Mouse (Mus musculus) intestine, postnatal 0 days (tissue): ENCODE results near the gene Gucy2d. TPM values are rescaled to one million over a fixed set of nuclear protein-coding genes. Genes with fewer than 3 reads are reported as not detected.

Experiments
- ATAC-seq: fragments of 200-750 bp; cut with Nextera tagmentation; 2 replicates; pipeline ENCODE4 v1.8.0; 2017; ENCODE audit warnings: mild to moderate bottlenecking, moderate TSS enrichment, moderate library complexity
- H3K27ac ChIP-seq: fragments of 300-500 bp; sonication (generic); 2 replicates; pipeline ENCODE4 v1.5.1; 2014; ENCODE audit warnings: mild to moderate bottlenecking, low read depth, low read length, moderate library complexity
- H3K27me3 ChIP-seq: fragments of 300-500 bp; sonication (generic); replicated peaks from 2 replicates; pipeline ENCODE4 v1.6.1; 2014; ENCODE audit warnings: low read length, mixed read lengths; ENCODE audit not compliant: control insufficient read depth, insufficient read depth
- H3K36me3 ChIP-seq: fragments of 300-500 bp; sonication (generic); 2 replicates; pipeline ENCODE4 v1.6.1; 2014; ENCODE audit warnings: mild to moderate bottlenecking, moderate library complexity; ENCODE audit not compliant: control insufficient read depth, insufficient read depth
- H3K4me1 ChIP-seq: fragments of 300-500 bp; sonication (generic); replicated peaks from 2 replicates; pipeline ENCODE4 v1.6.1; 2014; ENCODE audit warnings: antibody characterized with exemption, low read length, mixed read lengths; ENCODE audit not compliant: control insufficient read depth, insufficient read depth
- H3K4me2 ChIP-seq: fragments of 300-500 bp; sonication (generic); replicated peaks from 2 replicates; pipeline ENCODE4 v1.6.1; 2014; ENCODE audit warnings: low read depth, mild to moderate bottlenecking, moderate library complexity
- H3K4me3 ChIP-seq: fragments of 300-500 bp; sonication (generic); 2 replicates; pipeline ENCODE4 v1.5.1; 2014; ENCODE audit warnings: low read depth, low read length
- H3K9ac ChIP-seq: fragments of 300-500 bp; sonication (generic); 2 replicates; pipeline ENCODE4 v1.6.1; 2014; ENCODE audit warnings: mild to moderate bottlenecking, low read depth, low read length
- H3K9me3 ChIP-seq: fragments of 300-500 bp; sonication (generic); 2 replicates; pipeline ENCODE4 v1.6.1; 2016; ENCODE audit warnings: mixed run types; ENCODE audit not compliant: control insufficient read depth
- CTCF ChIP-seq: sonication (generic); IDR thresholded peaks from 2 replicates; pipeline ENCODE4 v1.5.1; 2016; ENCODE audit warnings: low read depth, mild to moderate bottlenecking, control low read depth, antibody characterized with exemption, moderate library complexity
- WGBS: fragments of 180-500 bp; shearing (Covaris S2); extraction: QIAGEN DNeasy Blood & Tissue Kit; methylation state at CpG from one replicate; pipeline ENCODE4 v1.1.7; 2014; 5-methylcytosine and 5-hydroxymethylcytosine counted together
- polyA plus RNA-seq: library from polyadenylated mRNA; unstranded; fragments of >200 nt; fragmentation: Nextera tagmentation; extraction: Ambion mirVana; gene quantifications from 2 replicates; pipeline ENCODE4 v1.2.1, GENCODE M21; 2015

Gucy2d gene
- polyA plus RNA-seq, 1 experiment from 2014 or later = 4.5 TPM

- H3K4me3 ChIP-seq = peak overlapping the region; percentile 59
- WGBS = 56% methylated on average over 4 of the region's 4 CpGs
- H3K36me3 ChIP-seq = no peaks in the 10 kb centered on the region
- H3K27ac ChIP-seq = no peak overlapping the region
- peak overlapping the region; percentile 82 for H3K4me2 ChIP-seq
- no peaks in the 10 kb centered on the region; the same call in 1 of the 2 replicates for H3K4me1 ChIP-seq
- no peaks in the 10 kb centered on the region for H3K9me3 ChIP-seq
- peak overlapping the region; percentile 55 for H3K9ac ChIP-seq
- no peaks in the 10 kb centered on the region; the same call in 1 of the 2 replicates for H3K27me3 ChIP-seq
- no peak for ATAC-seq
- TF ChIP-seq CTCF = no peak
These were observed 50.1 kb downstream of the Gucy2d start for GRCm38 (mm10) chr7:98490328-98490727.

DNA sequence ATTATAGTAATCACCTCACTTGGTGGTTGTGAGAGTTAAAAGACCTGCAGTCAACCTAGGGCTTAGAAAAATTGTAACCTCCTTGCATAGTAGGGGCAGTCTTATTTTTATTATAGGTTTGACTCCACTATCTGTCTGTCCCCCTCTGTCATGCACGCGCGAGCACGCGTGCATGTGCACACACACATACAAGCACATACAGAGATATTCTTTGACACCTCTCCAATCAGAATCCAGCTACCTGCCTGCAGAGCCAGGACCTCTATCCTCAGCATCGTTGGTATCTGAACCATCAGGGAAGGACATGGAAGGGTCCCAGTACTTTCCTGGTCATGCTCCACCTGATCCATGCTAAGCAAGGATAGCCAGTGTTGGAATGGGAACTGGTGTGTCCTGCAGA lies 50.7 kb downstream of the Gucy2d start:
- no peak overlapping the region for H3K27ac ChIP-seq
- no peak for TF ChIP-seq CTCF
- H3K9me3 ChIP-seq = no peaks in the 10 kb centered on the region
- 86% methylated on average over 6 of the region's 6 CpGs for WGBS
- no peak overlapping the region for H3K9ac ChIP-seq
- no peaks in the 10 kb centered on the region; the same call in 1 of the 2 replicates for H3K4me1 ChIP-seq
- ATAC-seq = no peak
- H3K4me2 ChIP-seq = peak overlapping the region; percentile 82
- peak overlapping the region; percentile 59 for H3K4me3 ChIP-seq
- H3K36me3 ChIP-seq = no peaks in the 10 kb centered on the region
- H3K27me3 ChIP-seq = no peaks in the 10 kb centered on the region; the same call in 1 of the 2 replicates

DNA sequence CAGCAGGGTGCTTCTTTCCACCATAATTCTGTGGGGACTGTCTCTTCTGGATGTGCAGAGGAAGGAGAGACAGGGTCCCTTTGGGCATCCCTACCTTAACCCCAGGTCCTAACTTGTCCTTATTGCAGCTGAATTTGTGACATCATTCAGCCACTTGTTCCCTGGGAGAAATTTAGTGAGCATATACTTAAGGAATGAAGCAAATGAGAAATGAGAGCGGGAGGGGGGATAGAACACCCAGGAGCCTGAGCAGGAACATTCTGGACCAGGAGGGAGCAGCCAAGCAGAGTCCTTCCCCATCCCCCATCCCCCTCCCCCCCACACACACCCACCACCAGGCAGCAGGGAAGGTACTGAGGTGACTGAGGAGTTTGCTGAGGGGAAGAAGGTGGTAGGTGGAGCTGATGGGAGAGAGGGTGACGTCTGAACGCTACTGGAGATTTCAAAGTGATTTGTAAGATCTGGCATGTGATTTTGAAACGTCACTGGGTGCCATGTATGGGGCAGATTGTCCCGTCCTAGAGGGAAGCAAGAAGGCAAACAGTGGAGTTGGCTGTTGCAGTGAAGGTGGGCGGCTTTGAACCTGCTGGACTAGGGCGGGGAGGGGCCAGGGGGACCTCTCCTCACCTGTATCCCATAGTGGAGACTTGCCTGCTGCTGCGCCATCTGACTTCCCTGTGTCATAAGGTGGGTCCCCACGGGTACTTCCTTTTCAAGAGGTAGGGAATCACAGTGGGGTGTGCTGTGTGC lies 51.4 kb downstream of the Gucy2d start:
- no peak for ATAC-seq
- peak overlapping the region; percentile 59 for H3K4me3 ChIP-seq
- H3K4me2 ChIP-seq = peak overlapping the region; percentile 82
- H3K27me3 ChIP-seq = no peaks in the 10 kb centered on the region; the same call in 1 of the 2 replicates
- no peaks in the 10 kb centered on the region for H3K36me3 ChIP-seq
- H3K4me1 ChIP-seq = no peaks in the 10 kb centered on the region; the same call in 1 of the 2 replicates
- WGBS = 66% methylated on average over 9 of the region's 9 CpGs
- H3K27ac ChIP-seq = no peak overlapping the region
- no peaks in the 10 kb centered on the region for H3K9me3 ChIP-seq
- no peak overlapping the region for H3K9ac ChIP-seq
- TF ChIP-seq CTCF = no peak

- Histone ChIP-seq H3K36me3 (no peaks in the 10 kb centered on the region), H3K4me1 (no peaks in the 10 kb centered on the region; the same call in 1 of the 2 replicates), H3K4me3 (peak overlapping the region; percentile 20; the same call in 1 of the 2 replicates), H3K9me3 (no peaks in the 10 kb centered on the region), H3K4me2 (peak overlapping the region; percentile 82), H3K9ac (no peak overlapping the region), H3K27ac (no peak overlapping the region), H3K27me3 (no peaks in the 10 kb centered on the region; the same call in 1 of the 2 replicates)
- no peak for ATAC-seq
- 70% methylated on average over 5 of the region's 5 CpGs for WGBS
- no peak for TF ChIP-seq CTCF
These were observed 52.1 kb downstream of the Gucy2d start for GRCm38 (mm10) chr7:98492331-98492730.

DNA sequence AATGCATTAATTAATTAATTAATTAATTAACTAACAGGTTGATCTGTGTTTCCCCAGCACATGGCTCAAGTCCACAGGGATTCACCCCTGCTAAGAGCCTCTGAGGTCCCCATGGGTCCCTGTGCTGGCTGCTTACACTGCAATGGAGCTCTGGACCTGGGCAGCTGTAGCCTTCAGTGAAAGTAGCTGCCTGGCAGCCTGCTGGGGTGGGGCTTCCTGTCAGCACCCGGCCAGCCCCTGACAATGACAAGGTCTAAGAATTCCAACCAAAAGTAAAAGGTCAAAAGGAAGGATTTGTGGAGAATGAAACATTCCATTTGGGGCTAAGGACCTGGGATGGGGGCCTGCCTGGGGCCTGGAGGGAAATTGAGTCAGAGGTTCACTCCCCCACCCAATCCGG lies 53.1 kb downstream of the Gucy2d start:
- no peak for TF ChIP-seq CTCF
- peak overlapping the region; percentile 82; the same call in 1 of the 2 replicates for H3K4me2 ChIP-seq
- H3K27ac ChIP-seq = no peak overlapping the region
- no peak overlapping the region for H3K4me3 ChIP-seq
- H3K27me3 ChIP-seq = no peaks in the 10 kb centered on the region; the same call in 1 of the 2 replicates
- H3K9me3 ChIP-seq = no peaks in the 10 kb centered on the region
- no peak for ATAC-seq
- H3K9ac ChIP-seq = peak overlapping the region; percentile 22; the same call in 1 of the 2 replicates
- 51% methylated on average over 2 of the region's 2 CpGs for WGBS
- no peaks in the 10 kb centered on the region for H3K36me3 ChIP-seq
- no peaks in the 10 kb centered on the region; the same call in 1 of the 2 replicates for H3K4me1 ChIP-seq

DNA sequence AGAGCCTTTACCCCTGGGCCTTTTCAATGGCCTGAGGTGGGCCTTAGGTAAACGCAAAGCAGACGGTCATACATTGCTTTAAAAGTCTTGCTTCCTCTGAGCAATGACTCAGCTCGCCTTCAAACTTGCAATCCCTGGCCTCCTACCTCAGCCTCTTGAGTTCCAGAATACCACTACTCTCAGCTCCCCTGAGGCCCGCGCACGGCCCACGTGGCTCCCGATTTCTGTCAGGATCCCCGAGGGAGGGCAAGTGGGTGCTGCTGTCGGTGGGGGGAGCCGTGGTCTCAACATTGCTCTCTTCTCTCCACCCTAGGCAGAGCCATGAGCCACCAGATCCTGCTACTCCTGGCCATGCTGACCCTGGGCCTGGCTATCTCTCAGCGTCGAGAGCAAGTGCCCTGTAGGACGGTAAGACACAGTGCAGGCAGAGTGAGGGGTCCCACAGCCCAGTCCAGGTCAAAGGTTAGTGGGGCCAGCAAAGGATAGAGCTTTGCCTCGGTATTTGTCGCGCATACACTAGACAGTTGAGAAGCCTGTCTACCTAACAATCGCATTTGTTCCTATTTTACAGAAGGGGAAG lies 53.8 kb downstream of the Gucy2d start:
- 64% methylated on average over 18 of the region's 18 CpGs for WGBS
- H3K9me3 ChIP-seq = no peaks in the 10 kb centered on the region
- H3K36me3 ChIP-seq = no peaks in the 10 kb centered on the region; the same call in 1 of the 2 replicates
- no peaks in the 10 kb centered on the region; the same call in 1 of the 2 replicates for H3K27me3 ChIP-seq
- H3K9ac ChIP-seq = no peak overlapping the region; the same call in 1 of the 2 replicates
- no peaks in the 10 kb centered on the region; the same call in 1 of the 2 replicates for H3K4me1 ChIP-seq
- no peak for ATAC-seq
- no peak overlapping the region for H3K27ac ChIP-seq
- no peak overlapping the region for H3K4me3 ChIP-seq
- H3K4me2 ChIP-seq = no peak overlapping the region
- TF ChIP-seq CTCF = no peak
